Mouse (Mus musculus) hindbrain, embryonic 16.5 days (tissue): ENCODE data around the gene Crcp. TPM values are rescaled to one million over a fixed set of nuclear protein-coding genes. Genes with fewer than 3 reads are reported as not detected.

Source experiments
- ATAC-seq: fragments of 200-750 bp; cut with Nextera tagmentation; 2 replicates; pipeline ENCODE4 v1.8.0; 2017; ENCODE audit warnings: moderate TSS enrichment, moderate library complexity
- H3K27ac ChIP-seq: fragments of 300-500 bp; sonication (generic); 2 replicates; pipeline ENCODE4 v1.5.1; 2014; ENCODE audit warnings: low read depth, mild to moderate bottlenecking, control low read depth, low read length, moderate library complexity
- H3K27me3 ChIP-seq: fragments of 300-500 bp; sonication (generic); replicated peaks from 2 replicates; pipeline ENCODE4 v1.6.1; 2014; ENCODE audit warnings: low read length; ENCODE audit not compliant: control insufficient read depth, insufficient read depth
- H3K36me3 ChIP-seq: fragments of 300-500 bp; sonication (generic); 2 replicates; pipeline ENCODE4 v1.6.1; 2014; ENCODE audit warnings: mild to moderate bottlenecking, low read length, moderate library complexity, mixed read lengths; ENCODE audit not compliant: control insufficient read depth, insufficient read depth
- H3K4me1 ChIP-seq: fragments of 300-500 bp; sonication (generic); 2 replicates; pipeline ENCODE4 v1.6.1; 2014; ENCODE audit warnings: low read depth, low read length; ENCODE audit not compliant: control insufficient read depth, insufficient read depth
- H3K4me2 ChIP-seq: fragments of 300-500 bp; sonication (generic); 2 replicates; pipeline ENCODE4 v1.6.1; 2014; ENCODE audit warnings: mild to moderate bottlenecking, low read length, control low read depth, moderate library complexity
- H3K4me3 ChIP-seq: fragments of 300-500 bp; sonication (generic); 2 replicates; pipeline ENCODE4 v1.5.1; 2014; ENCODE audit warnings: mild to moderate bottlenecking, low read length, control low read depth, moderate library complexity
- H3K9ac ChIP-seq: fragments of 300-500 bp; sonication (generic); 2 replicates; pipeline ENCODE4 v1.6.1; 2014; ENCODE audit warnings: low read depth, mild to moderate bottlenecking, control low read depth, low read length, moderate library complexity
- H3K9me3 ChIP-seq: fragments of 300-500 bp; sonication (generic); 2 replicates; pipeline ENCODE4 v1.6.1; 2014; ENCODE audit warnings: mild to moderate bottlenecking, low read length, moderate library complexity; ENCODE audit not compliant: control insufficient read depth
- WGBS: fragments of 180-500 bp; shearing (Covaris S2); extraction: QIAGEN DNeasy Blood & Tissue Kit; methylation state at CpG from one replicate; pipeline ENCODE4 v1.1.7; 2014; 5-methylcytosine and 5-hydroxymethylcytosine counted together
- polyA plus RNA-seq: library from polyadenylated mRNA; unstranded; fragments of >200 nt; fragmentation: Nextera tagmentation; extraction: Ambion mirVana; gene quantifications from 2 replicates; pipeline ENCODE4 v1.2.1, GENCODE M21; 2015

The Crcp gene
- polyA plus RNA-seq, 1 experiment from 2014 or later, result 92.1 TPM

DNA sequence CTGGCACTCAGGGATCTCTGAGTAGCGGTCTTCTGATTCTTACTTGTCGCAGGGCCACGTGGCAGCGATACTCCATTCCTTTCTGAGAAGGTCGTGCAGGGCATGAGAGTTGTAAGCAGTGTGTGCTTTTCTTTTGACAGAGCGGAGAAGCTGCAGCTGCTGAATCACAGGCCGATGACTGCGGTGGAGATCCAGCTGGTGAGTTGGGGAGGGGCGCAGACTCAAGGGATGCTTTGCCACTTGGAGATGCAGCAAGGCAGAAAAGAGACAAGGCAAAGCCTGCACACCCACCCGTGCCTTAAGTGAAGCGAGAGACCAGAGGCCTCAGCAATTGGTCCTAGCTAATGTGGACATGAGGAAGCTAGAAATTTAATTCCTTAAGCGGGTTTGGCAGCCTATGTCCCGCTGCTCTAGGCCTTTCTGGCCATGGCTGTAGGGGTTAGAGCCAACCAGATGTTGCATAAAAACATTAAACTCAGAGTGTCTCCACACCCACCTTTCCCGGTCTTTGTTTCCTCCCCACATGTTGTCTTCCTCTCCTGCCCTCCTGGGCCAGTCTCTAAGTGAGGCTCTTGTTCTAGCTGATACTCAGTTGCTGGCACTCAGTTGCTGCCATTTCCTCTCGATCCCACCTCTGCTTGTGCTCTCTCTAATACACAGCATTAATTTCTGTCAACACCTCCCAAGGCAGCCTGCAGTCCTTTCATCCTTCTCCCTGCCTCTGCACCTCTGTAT is 19.9 kb downstream of the Crcp start:
- H3K36me3 ChIP-seq, result peaks cover 20% of the 10 kb centered on the region
- H3K9ac ChIP-seq, result no peak overlapping the region
- no peaks in the 10 kb centered on the region for H3K9me3 ChIP-seq
- H3K27me3 ChIP-seq, result no peaks in the 10 kb centered on the region
- H3K4me2 ChIP-seq, result no peak overlapping the region
- 78% methylated on average over 15 of the region's 15 CpGs for WGBS
- H3K27ac ChIP-seq, result peak overlapping the region; percentile 44
- H3K4me1 ChIP-seq, result no peaks in the 10 kb centered on the region
- 0 out of 2 replicates have a peak, but pooled peaks have one; percentile 30 for ATAC-seq
- no peak overlapping the region for H3K4me3 ChIP-seq

DNA sequence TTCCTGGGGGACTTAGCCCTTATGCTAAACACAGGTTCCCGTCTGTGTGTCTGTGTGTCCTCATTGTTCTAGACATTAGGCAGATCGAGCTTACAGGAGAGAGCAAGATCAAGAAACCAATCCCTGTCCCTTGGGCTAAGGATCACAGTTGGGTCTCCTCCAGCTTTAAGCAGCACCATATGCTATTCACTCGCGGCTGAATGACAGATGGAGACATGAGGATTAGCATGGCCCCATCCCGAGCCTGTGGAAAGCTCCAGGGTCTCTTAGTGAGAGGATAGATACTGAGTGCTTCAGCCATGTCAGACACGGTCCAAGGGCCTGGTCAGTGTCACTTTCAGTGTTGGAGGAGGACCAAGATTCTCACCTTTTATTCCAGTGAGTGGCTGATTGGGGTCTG is 21.3 kb downstream of the Crcp start:
- no peaks in the 10 kb centered on the region for H3K27me3 ChIP-seq
- H3K9ac ChIP-seq, result no peak overlapping the region
- no peaks in the 10 kb centered on the region for H3K4me1 ChIP-seq
- H3K9me3 ChIP-seq, result no peaks in the 10 kb centered on the region
- H3K4me3 ChIP-seq, result no peak overlapping the region
- no peak overlapping the region for H3K27ac ChIP-seq
- no peak overlapping the region for H3K4me2 ChIP-seq
- WGBS, result 48% methylated on average over 6 of the region's 6 CpGs
- ATAC-seq, result no peak
- H3K36me3 ChIP-seq, result peaks cover 20% of the 10 kb centered on the region

DNA sequence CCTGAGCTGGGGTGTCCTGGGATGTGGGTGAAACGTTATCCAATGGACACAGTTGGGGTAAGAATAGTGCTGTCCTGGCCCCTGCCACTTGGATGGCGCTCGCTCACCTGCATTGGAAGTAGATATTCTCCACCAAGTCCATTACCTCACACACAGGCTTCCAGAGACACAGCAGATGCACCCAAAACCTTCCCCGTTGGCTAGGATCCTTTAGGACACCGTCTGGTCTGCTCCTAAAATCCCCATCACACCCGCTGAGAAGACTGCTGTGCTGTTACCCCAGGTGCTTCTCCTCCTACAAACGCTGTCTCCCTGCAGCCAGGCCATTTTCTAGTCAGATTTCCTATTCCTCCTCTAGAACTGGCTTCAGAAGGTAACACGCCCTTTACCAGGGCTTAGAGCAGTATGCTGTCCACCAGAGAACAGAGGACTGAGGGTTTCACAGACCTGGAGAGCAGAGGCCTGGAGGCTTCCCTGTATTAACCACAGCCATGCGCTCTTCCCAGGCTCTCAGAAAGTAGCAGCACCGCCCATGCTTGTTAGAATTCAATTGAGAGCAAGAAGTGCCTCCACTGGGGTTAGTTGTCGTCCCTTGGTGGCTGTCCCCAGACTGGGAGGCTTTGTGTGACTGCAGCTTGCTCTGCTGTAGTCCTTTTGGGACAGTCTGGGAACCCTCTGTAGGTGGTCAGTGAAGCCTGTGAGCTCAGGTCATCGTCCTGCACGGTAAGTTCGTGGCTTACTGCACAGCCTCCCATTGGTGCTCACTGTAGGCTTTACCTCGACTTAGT is 22.2 kb downstream of the Crcp start:
- Histone ChIP-seq H3K4me2 (no peak overlapping the region), H3K9ac (no peak overlapping the region), H3K4me1 (no peaks in the 10 kb centered on the region), H3K27me3 (no peaks in the 10 kb centered on the region), H3K27ac (no peak overlapping the region), H3K4me3 (no peak overlapping the region), H3K9me3 (no peaks in the 10 kb centered on the region), H3K36me3 (peaks cover 20% of the 10 kb centered on the region)
- no peak for ATAC-seq
- 90% methylated on average over 15 of the region's 15 CpGs for WGBS

DNA sequence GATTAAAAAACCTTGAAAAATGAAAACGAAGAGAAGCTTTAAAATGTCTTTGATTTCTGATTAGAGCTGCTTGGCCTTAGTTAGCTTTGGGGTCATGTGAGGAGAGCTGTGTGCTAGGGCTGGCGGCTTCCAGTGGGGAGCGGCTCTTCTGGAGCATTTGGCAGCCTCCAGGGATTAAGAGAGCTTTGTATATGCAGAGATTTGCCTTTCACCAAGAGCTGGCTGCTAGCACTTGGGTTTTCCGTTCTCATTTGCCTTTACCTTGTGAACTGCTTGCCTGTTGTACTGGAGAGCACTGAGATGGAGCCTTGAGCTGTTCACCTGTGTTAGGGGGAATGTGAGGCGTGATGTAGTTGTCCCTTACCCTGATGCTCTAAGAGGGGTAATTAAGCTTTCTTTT is 23.4 kb downstream of the Crcp start:
- H3K4me2 ChIP-seq, result no peak overlapping the region
- no peak overlapping the region for H3K4me3 ChIP-seq
- H3K27ac ChIP-seq, result no peak overlapping the region
- ATAC-seq, result no peak
- peaks cover 15% of the 10 kb centered on the region; the same call in 1 of the 2 replicates for H3K36me3 ChIP-seq
- 84% methylated on average over 5 of the region's 5 CpGs for WGBS
- no peak overlapping the region for H3K9ac ChIP-seq
- no peaks in the 10 kb centered on the region for H3K27me3 ChIP-seq
- H3K4me1 ChIP-seq, result no peaks in the 10 kb centered on the region
- H3K9me3 ChIP-seq, result no peaks in the 10 kb centered on the region

DNA sequence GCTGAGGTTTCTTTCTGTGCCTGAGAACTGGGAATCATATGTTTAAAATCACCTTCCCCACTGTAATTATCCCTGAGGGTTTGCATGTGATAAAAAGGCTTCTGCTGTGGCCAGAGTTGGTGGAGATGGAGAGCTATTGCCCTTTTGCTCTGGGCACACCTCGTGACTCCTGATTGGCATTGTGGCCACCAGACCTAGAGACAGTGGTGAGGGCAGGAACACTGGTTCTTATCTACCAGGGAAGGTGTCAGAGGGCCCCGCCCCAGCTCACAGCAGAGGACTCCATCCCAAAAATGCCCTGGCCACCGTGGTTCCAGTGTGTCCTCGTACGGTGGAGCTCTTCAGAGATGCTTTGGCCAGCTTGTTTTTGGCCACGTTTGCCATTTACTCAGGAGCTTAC is 23.9 kb downstream of the Crcp start:
- Histone ChIP-seq H3K9me3 (no peaks in the 10 kb centered on the region), H3K36me3 (peaks cover 15% of the 10 kb centered on the region; the same call in 1 of the 2 replicates), H3K9ac (no peak overlapping the region), H3K4me1 (no peaks in the 10 kb centered on the region), H3K27ac (no peak overlapping the region), H3K27me3 (no peaks in the 10 kb centered on the region), H3K4me2 (no peak overlapping the region), H3K4me3 (no peak overlapping the region)
- WGBS, result 90% methylated on average over 6 of the region's 6 CpGs
- no peak for ATAC-seq

- Histone ChIP-seq H3K27me3 (no peaks in the 10 kb centered on the region), H3K4me3 (no peak overlapping the region), H3K9ac (no peak overlapping the region), H3K4me1 (no peaks in the 10 kb centered on the region), H3K27ac (no peak overlapping the region), H3K4me2 (no peak overlapping the region), H3K36me3 (peaks cover 15% of the 10 kb centered on the region), H3K9me3 (no peaks in the 10 kb centered on the region)
- no peak for ATAC-seq
- WGBS, result 91% methylated on average over 4 of the region's 4 CpGs
Observed at GRCm38 (mm10) chr5:130055688-130056087, 26.6 kb downstream of the Crcp start.

GRCm38 (mm10) chr5:130056303-130056702 is 27.2 kb downstream of the Crcp start:
- 94% methylated on average over 2 of the region's 2 CpGs for WGBS
- no peak overlapping the region for H3K27ac ChIP-seq
- no peak overlapping the region for H3K4me2 ChIP-seq
- no peak for ATAC-seq
- no peaks in the 10 kb centered on the region for H3K27me3 ChIP-seq
- no peak overlapping the region for H3K4me3 ChIP-seq
- H3K36me3 ChIP-seq, result peaks cover 14% of the 10 kb centered on the region
- H3K9ac ChIP-seq, result no peak overlapping the region
- H3K9me3 ChIP-seq, result no peaks in the 10 kb centered on the region
- no peaks in the 10 kb centered on the region for H3K4me1 ChIP-seq

DNA sequence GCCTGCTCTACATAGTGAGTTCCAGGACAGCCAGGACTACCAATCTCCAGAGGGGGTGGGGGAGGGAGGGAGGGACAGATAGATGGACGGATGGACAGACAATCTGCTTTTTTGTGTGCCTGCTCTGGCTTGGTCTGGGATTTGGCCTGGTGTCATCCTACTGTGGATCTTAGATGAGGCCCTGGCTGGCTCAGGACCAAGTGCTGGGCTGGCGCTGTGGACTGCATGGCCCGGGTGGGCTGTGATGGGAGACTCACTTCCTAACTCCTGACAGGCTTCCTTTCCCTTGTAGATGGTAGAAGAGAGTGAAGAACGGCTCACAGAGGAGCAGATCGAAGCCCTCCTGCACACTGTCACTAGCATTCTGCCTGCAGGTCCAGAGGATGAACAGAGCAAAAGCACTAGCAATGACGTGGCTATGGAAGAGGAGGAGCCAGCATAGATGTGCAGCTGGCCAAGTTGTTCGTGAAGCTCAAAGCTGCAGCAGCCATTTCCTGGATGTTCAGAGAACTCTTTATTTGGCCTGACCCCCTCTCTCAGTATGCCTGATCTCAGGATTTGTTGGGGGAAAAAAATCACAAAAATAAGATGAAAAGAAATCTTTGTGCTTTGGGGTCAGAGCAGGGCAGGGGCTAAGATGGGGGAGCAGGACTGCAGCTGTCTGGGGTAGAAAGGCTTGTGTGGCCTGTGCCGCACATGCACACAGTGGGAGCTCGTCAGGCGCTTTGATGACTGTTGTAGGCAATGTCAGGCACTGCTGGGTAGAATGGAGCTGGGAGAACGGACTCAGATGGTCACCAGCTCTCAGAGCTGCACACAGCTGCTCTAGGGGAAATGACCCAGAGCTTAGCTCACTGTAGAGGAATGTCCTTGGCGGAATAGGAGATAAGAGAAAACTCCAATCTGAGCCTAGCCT is 30.6 kb downstream of the Crcp start:
- Histone ChIP-seq H3K27me3 (no peaks in the 10 kb centered on the region), H3K27ac (0 out of 2 replicates have a peak overlapping the region, but pooled peaks have one; percentile 29), H3K36me3 (peaks cover 5% of the 10 kb centered on the region), H3K4me2 (no peak overlapping the region), H3K9me3 (no peaks in the 10 kb centered on the region), H3K4me3 (no peak overlapping the region), H3K9ac (no peak overlapping the region), H3K4me1 (no peaks in the 10 kb centered on the region)
- WGBS, result 75% methylated on average over 12 of the region's 12 CpGs
- ATAC-seq, result no peak

DNA sequence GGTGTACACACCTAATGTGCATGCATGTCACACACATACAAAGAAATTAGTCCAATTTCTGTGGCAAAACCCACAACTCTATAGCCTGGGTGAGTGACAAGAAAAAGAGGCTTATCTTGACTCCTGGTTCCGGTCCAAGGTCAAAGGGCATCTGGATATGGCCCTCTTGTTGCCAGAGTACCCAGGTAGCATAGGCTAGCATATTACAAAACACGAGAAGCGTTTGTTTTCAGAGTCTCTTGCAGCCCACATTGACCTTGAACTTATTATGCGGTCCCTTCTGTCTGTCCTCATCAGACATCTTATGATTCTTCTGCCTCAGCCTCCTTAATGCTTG is 31.2 kb downstream of the Crcp start:
- Histone ChIP-seq H3K4me2 (no peak overlapping the region), H3K27me3 (no peaks in the 10 kb centered on the region), H3K27ac (no peak overlapping the region), H3K9me3 (no peaks in the 10 kb centered on the region), H3K4me1 (no peaks in the 10 kb centered on the region), H3K9ac (no peak overlapping the region), H3K4me3 (no peak overlapping the region), H3K36me3 (peaks cover 5% of the 10 kb centered on the region)
- 91% methylated on average over 4 of the region's 4 CpGs for WGBS
- no peak for ATAC-seq
